Mouse (Mus musculus) kidney, adult 2 months (tissue): ENCODE measurements at regions not wholly inside any gene's neighbourhood (a gene's known extent, or its start where the extent isn't known, plus 50 kb on each side); places are given as distances from the start of the nearest gene placed in this dataset.

Experiments used
- CTCF ChIP-seq: fragments of 200-500 bp; conservative IDR thresholded peaks from 2 replicates; pipeline ENCODE4 v1.5.1; 2011; ENCODE audit warnings: low read depth, mild to moderate bottlenecking, control low read depth, low read length, moderate library complexity, mixed read lengths; ENCODE audit not compliant: insufficient read depth, insufficient read length
- POLR2A ChIP-seq: fragments of 200-500 bp; IDR thresholded peaks from one replicate; pipeline ENCODE4 v1.6.1; 2011; ENCODE audit warnings: low read depth, low read length, control low read depth

DNA sequence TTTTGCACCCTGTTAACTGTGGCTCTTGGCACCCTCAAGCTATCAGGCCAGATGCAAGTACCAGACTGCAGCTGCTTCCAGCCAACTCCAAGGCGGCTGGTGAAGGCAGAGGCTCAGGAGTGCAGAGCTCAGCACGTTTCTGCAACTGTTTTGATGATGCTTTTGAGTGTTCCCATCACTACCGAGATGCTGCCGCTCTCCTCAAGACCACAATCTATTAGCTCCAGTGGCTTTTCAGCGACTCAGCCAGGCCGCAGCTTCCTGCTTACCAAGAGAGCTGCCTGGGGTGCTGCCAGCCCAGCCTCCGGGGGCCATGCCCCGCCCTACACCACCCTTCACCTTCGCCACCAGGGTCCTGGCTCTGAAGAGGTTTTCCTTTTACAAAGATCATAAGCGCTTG lies 287.1 kb upstream of the 4930412O13Rik start:
- TF ChIP-seq CTCF, result no peak
- no peak for TF ChIP-seq POLR2A
